Mouse (Mus musculus) lung, embryonic 14.5 days (tissue): Measurements from ENCODE around the gene Glb1l3. TPM values are rescaled to one million over a fixed set of nuclear protein-coding genes. Genes with fewer than 3 reads are reported as not detected.
A peak's percentile ranks its signal among the peaks of the same experiment; 100 is the strongest.
"Not testable (repeated sequence)": the region's sequence is repeated elsewhere in the genome, so short reads cannot be mapped to it uniquely, and the experiment has no call there.

ENCODE experiments used
- ATAC-seq: fragments of 200-750 bp; cut with Nextera tagmentation; 2 replicates; pipeline ENCODE4 v1.8.0; 2017; ENCODE audit warnings: mild to moderate bottlenecking, moderate TSS enrichment, moderate library complexity; ENCODE audit not compliant: insufficient read depth
- DNase-seq: peaks from one replicate; pipeline ENCODE4 v3.0.0-alpha.2; 2015
- H3K27ac ChIP-seq: fragments of 300-500 bp; sonication (generic); 2 replicates; pipeline ENCODE4 v1.5.1; 2014; ENCODE audit warnings: low read depth, mild to moderate bottlenecking, moderate library complexity
- H3K27me3 ChIP-seq: fragments of 300-500 bp; sonication (generic); 2 replicates; pipeline ENCODE4 v1.6.1; 2014; ENCODE audit warnings: low read length, control low read depth; ENCODE audit not compliant: insufficient read depth
- H3K36me3 ChIP-seq: fragments of 300-500 bp; sonication (generic); 2 replicates; pipeline ENCODE4 v1.6.1; 2014; ENCODE audit warnings: control low read depth; ENCODE audit not compliant: insufficient read depth
- H3K4me1 ChIP-seq: fragments of 300-500 bp; sonication (generic); 2 replicates; pipeline ENCODE4 v1.6.1; 2014; ENCODE audit warnings: antibody characterized with exemption, control low read depth; ENCODE audit not compliant: insufficient read depth
- H3K4me2 ChIP-seq: fragments of 300-500 bp; sonication (generic); 2 replicates; pipeline ENCODE4 v1.6.1; 2014; ENCODE audit warnings: mild to moderate bottlenecking
- H3K4me3 ChIP-seq: fragments of 300-500 bp; sonication (generic); 2 replicates; pipeline ENCODE4 v1.5.1; 2014; ENCODE audit warnings: low read depth, low read length
- H3K9ac ChIP-seq: fragments of 300-500 bp; sonication (generic); 2 replicates; pipeline ENCODE4 v1.6.1; 2014
- H3K9me3 ChIP-seq: fragments of 300-500 bp; sonication (generic); 2 replicates; pipeline ENCODE4 v1.6.1; 2016; ENCODE audit warnings: low read depth, low read length, control low read depth
- CTCF ChIP-seq: IDR thresholded peaks from 2 replicates; pipeline ENCODE4 v1.5.1; 2016; ENCODE audit warnings: antibody characterized with exemption, low read depth
- WGBS: fragments of 180-500 bp; shearing (Covaris S2); extraction: QIAGEN DNeasy Blood & Tissue Kit; methylation state at CpG from one replicate; pipeline ENCODE4 v1.1.7; 2014; 5-methylcytosine and 5-hydroxymethylcytosine counted together
- polyA plus RNA-seq: library from polyadenylated mRNA; unstranded; fragments of >200 nt; fragmentation: Nextera tagmentation; extraction: Ambion mirVana; gene quantifications from 2 replicates; pipeline ENCODE4 v1.2.1, GENCODE M21; 2014

Glb1l3 gene
- polyA plus RNA-seq = 0.19 and 0.34 TPM in 2 replicates

- Histone ChIP-seq H3K9me3 (no peaks in the 10 kb centered on the region), H3K9ac (no peak within 1 kb of the TSS), H3K4me2 (no peak within 1 kb of the TSS), H3K4me1 (no peaks in the 10 kb centered on the region), H3K27me3 (no peaks in the 10 kb centered on the region), H3K36me3 (no peaks in the 10 kb centered on the region), H3K27ac (no peak within 1 kb of the TSS), H3K4me3 (no peak within 1 kb of the TSS)
- peak; percentile 31 for DNase-seq
- WGBS = 48% methylated on average over 5 of the region's 5 CpGs
- ATAC-seq = no peak; the same call in 1 of the 2 replicates
- no peak for TF ChIP-seq CTCF
These were observed at the start of gene Glb1l3 for GRCm38 (mm10) chr9:26860751-26861150. TSS of gene Glb1l3 (minus strand) at chr9:26860890.

DNA sequence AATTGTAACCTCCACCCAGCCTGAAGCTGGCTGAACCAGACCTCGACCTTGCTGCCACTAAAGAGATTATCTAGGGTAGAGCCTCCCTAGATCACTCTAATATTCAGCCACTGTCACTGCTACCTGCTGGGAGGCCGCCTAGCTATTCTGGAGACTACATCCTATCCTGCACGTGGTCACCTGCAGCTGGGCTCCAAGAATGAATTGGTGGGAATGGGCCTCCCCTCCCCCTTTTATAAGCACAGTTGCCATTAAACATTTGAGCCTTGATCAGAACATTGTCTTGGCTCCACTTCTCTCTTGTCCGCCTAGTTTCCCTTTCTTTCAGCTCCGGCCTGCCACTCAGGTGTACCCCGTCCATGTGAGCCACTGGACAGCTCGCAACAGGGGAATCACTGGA lies 9.2 kb upstream of the Glb1l3 start:
- not testable (repeated sequence) for H3K4me3 ChIP-seq, H3K9me3 ChIP-seq, DNase-seq, H3K4me1 ChIP-seq, H3K4me2 ChIP-seq, H3K27ac ChIP-seq, H3K27me3 ChIP-seq, H3K9ac ChIP-seq, H3K36me3 ChIP-seq, ATAC-seq
- 71% methylated on average over 7 of the region's 7 CpGs for WGBS

DNA sequence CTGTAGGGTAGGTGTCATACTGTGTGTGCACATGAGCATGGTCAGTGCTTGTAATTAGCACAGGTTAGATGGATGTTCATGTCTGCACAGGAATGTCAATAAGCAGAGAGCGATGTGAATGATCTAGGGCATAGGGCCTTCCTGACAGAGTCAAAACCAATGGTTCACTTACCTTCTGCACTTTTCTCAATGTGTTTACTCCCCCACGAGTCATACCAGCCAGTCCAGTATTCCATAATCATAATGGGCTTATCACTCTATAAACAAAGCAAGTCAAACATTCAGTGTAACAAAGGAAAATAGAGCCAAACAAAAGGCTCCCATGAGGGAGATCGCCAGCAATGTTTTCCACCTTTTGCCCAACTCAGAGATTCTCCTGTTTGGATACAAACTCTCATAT lies 29.6 kb downstream of the Glb1l3 start:
- DNase-seq (no peak), ATAC-seq (no peak)
- Histone ChIP-seq H3K4me3 (no peak overlapping the region), H3K9ac (no peak overlapping the region), H3K27ac (no peak overlapping the region), H3K36me3 (no peaks in the 10 kb centered on the region), H3K9me3 (no peaks in the 10 kb centered on the region), H3K4me1 (no peaks in the 10 kb centered on the region), H3K27me3 (no peaks in the 10 kb centered on the region), H3K4me2 (no peak overlapping the region)
- WGBS = 49% methylated on average over 3 of the region's 3 CpGs
- TF ChIP-seq CTCF = no peak

DNA sequence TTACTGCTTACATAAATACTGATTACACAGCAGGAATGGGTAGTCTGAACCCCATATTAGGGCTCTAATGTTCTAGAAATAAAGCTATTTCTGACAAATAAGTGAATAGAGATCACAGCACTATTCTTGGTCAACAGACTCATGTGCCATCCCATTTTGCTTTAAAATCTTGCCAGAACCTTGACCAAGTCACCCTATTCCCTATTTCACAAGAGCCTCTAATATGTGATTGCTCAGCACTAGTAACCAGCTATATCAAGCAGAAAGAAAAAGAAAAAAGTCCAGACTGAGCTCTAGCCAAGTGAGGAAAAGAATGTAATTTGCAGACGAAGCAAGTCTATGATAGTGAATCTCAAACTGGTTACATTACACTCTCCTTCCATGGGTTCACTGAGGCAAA lies 40.7 kb downstream of the Glb1l3 start:
- Histone ChIP-seq H3K27ac (no peak overlapping the region), H3K27me3 (no peaks in the 10 kb centered on the region), H3K36me3 (no peaks in the 10 kb centered on the region), H3K4me3 (no peak overlapping the region), H3K9me3 (no peaks in the 10 kb centered on the region), H3K4me2 (no peak overlapping the region), H3K4me1 (no peaks in the 10 kb centered on the region), H3K9ac (no peak overlapping the region)
- TF ChIP-seq CTCF = no peak
- WGBS = 53% methylated on average over 1 of the region's 1 CpGs
- DNase-seq (no peak), ATAC-seq (no peak)

DNA sequence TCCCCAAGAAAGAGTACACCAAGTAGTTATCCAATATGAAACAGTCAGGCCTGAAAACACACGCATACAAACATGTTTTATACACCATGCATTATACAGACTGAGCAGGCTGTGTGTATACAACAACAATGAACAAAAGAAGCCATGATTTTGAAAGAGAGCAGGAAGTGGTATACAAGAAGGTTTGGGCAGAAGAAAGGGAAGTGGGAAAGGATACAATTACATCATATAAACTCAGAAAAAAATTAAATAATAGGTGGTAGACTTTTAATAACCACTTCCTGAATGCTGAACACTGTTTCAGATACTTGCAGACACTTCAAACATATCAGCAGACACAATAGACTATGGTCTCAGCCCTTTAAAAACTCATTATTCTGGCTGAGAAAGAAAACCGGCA lies 52.0 kb downstream of the Glb1l3 start:
- TF ChIP-seq CTCF = no peak
- 67% methylated on average over 2 of the region's 2 CpGs for WGBS

GRCm38 (mm10) chr9:26805935-26806666 lies 54.6 kb downstream of the Glb1l3 start, which contains the start of gene Glb1l2:
TSS of gene Glb1l2 (minus strand) at chr9:26806468.
- peak; percentile 98 for DNase-seq
- no peaks in the 10 kb centered on the region for H3K27me3 ChIP-seq
- peak; percentile 30; the same call in 1 of the 2 replicates for TF ChIP-seq CTCF
- H3K9me3 ChIP-seq = no peaks in the 10 kb centered on the region
- no peaks in the 10 kb centered on the region for H3K4me1 ChIP-seq
- H3K27ac ChIP-seq = peak within 1 kb of the TSS; percentile 84
- peak within 1 kb of the TSS; percentile 84 for H3K4me2 ChIP-seq
- peak within 1 kb of the TSS; percentile 47 for H3K4me3 ChIP-seq
- under 1% methylated on average over 33 of the region's 33 CpGs for WGBS
- ATAC-seq = peak; percentile 100
- peak within 1 kb of the TSS; percentile 52 for H3K9ac ChIP-seq
- H3K36me3 ChIP-seq = no peaks in the 10 kb centered on the region

More for the DNA sequence above, 52.0 kb downstream of the Glb1l3 start:
- H3K9ac ChIP-seq = no peak overlapping the region
- ATAC-seq (no peak), DNase-seq (no peak)
- H3K4me2 ChIP-seq = no peak overlapping the region
- H3K36me3 ChIP-seq = no peaks in the 10 kb centered on the region
- no peaks in the 10 kb centered on the region for H3K4me1 ChIP-seq
- no peaks in the 10 kb centered on the region for H3K9me3 ChIP-seq
- H3K27ac ChIP-seq = no peak overlapping the region
- no peaks in the 10 kb centered on the region for H3K27me3 ChIP-seq
- H3K4me3 ChIP-seq = no peak overlapping the region

DNA sequence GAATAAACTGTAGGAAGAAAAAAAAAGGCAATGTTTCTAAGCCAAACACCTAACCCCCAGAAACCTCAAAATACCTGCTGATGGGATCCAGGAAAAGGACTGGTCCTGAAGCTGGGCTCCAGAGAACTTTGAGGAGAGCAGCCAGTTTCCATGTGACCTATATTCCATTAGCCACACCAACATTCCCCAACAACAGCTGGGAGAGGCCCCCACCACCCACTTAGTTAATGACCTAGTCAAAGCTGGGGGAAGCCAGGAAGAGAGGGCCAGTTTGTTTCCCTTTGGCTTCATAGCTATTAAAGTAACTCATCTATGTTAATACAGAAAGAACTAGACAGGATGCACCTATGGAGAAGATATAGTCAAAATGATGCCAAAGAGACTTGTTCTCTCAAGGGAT lies 56.4 kb downstream of the Glb1l3 start:
- no peak overlapping the region for H3K4me3 ChIP-seq
- DNase-seq (no peak), ATAC-seq (no peak)
- no peak for TF ChIP-seq CTCF
- H3K27ac ChIP-seq = no peak overlapping the region
- H3K4me1 ChIP-seq = no peaks in the 10 kb centered on the region
- no peak overlapping the region for H3K4me2 ChIP-seq
- H3K9ac ChIP-seq = no peak overlapping the region
- H3K9me3 ChIP-seq = no peaks in the 10 kb centered on the region
- H3K36me3 ChIP-seq = no peaks in the 10 kb centered on the region
- H3K27me3 ChIP-seq = no peaks in the 10 kb centered on the region

GRCm38 (mm10) chr9:26800357-26800756 lies 60.3 kb downstream of the Glb1l3 start:
- no peak for TF ChIP-seq CTCF
- 95% methylated on average over 2 of the region's 2 CpGs for WGBS
- Histone ChIP-seq H3K4me2 (no peak overlapping the region), H3K4me3 (no peak overlapping the region), H3K9me3 (no peaks in the 10 kb centered on the region), H3K36me3 (no peaks in the 10 kb centered on the region), H3K4me1 (no peaks in the 10 kb centered on the region), H3K9ac (no peak overlapping the region), H3K27ac (no peak overlapping the region), H3K27me3 (no peaks in the 10 kb centered on the region)
- ATAC-seq (no peak), DNase-seq (no peak)
